Mouse (Mus musculus) olfactory bulb, adult 2 months (tissue): ENCODE data around the gene Spatc1l.

Experiments
- CTCF ChIP-seq: fragments of 200-500 bp; IDR thresholded peaks from 2 replicates; pipeline ENCODE4 v1.5.1; 2012; ENCODE audit warnings: low read depth, mild to moderate bottlenecking, low read length, moderate library complexity; ENCODE audit not compliant: insufficient read depth
- POLR2A ChIP-seq: fragments of 200-500 bp; IDR thresholded peaks from 2 replicates; pipeline ENCODE4 v1.6.1; 2012; ENCODE audit warnings: mild to moderate bottlenecking, low read depth, low read length, moderate library complexity; ENCODE audit not compliant: insufficient read depth

DNA sequence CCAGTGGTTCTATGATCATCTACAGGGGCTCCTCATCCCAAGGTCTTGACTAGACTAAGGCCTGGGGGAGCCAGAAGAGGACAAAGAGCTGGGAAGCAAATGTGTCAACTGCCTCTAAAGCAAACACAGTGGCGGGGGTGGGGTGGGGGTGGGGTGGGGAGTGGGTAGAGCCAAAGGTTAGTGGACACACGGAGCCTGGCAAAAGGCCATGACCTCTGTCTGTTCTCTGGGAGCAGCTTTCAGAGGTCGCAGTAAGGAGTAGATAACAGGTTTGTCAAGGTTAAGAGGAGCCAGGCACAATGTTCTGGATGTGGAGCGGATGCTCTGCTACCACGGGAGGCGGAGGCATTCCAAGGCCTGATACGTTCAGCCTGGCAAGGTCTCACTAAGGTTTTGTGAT, 14.8 kb downstream of the Spatc1l start:
- TF ChIP-seq CTCF (no peak), POLR2A (no peak)
